Mouse (Mus musculus) midbrain, postnatal 0 days (tissue): ENCODE measurements at regions not wholly inside any gene's neighbourhood (a gene's known extent, or its start where the extent isn't known, plus 50 kb on each side); places are given as distances from the start of the nearest gene placed in this dataset.

Experiments
- ATAC-seq: fragments of 200-750 bp; cut with Nextera tagmentation; 2 replicates; pipeline ENCODE4 v1.8.0; 2017; ENCODE audit warnings: moderate number of reproducible peaks, mild to moderate bottlenecking, moderate TSS enrichment, moderate library complexity; ENCODE audit not compliant: low FRiP score
- DNase-seq: peaks from one replicate; pipeline ENCODE4 v3.0.0-alpha.2; 2015; ENCODE audit warnings: low spot score
- H3K27ac ChIP-seq: fragments of 300-500 bp; sonication (generic); 2 replicates; pipeline ENCODE4 v1.5.1; 2014; ENCODE audit warnings: low read depth, mild to moderate bottlenecking, low read length, mixed read lengths
- H3K27me3 ChIP-seq: fragments of 300-500 bp; sonication (generic); 2 replicates; pipeline ENCODE4 v1.6.1; 2014; ENCODE audit warnings: low read length, control low read depth, mixed read lengths; ENCODE audit not compliant: insufficient read depth
- H3K36me3 ChIP-seq: fragments of 300-500 bp; sonication (generic); 2 replicates; pipeline ENCODE4 v1.6.1; 2014; ENCODE audit warnings: low read length, control low read depth, mixed read lengths; ENCODE audit not compliant: insufficient read depth
- H3K4me1 ChIP-seq: fragments of 300-500 bp; sonication (generic); 2 replicates; pipeline ENCODE4 v1.6.1; 2014; ENCODE audit warnings: mild to moderate bottlenecking, control low read depth, antibody characterized with exemption, low read length, mixed read lengths; ENCODE audit not compliant: insufficient read depth
- H3K4me2 ChIP-seq: fragments of 300-500 bp; sonication (generic); 2 replicates; pipeline ENCODE4 v1.6.1; 2014; ENCODE audit warnings: low read depth, mild to moderate bottlenecking, low read length, mixed read lengths; ENCODE audit not compliant: poor library complexity, severe bottlenecking
- H3K4me3 ChIP-seq: fragments of 300-500 bp; sonication (generic); 2 replicates; pipeline ENCODE4 v1.5.1; 2014; ENCODE audit warnings: low read depth, mild to moderate bottlenecking, low read length, moderate library complexity
- H3K9ac ChIP-seq: fragments of 300-500 bp; sonication (generic); replicated peaks from 2 replicates; pipeline ENCODE4 v1.6.1; 2014; ENCODE audit warnings: mild to moderate bottlenecking, low read length, moderate library complexity, mixed read lengths; ENCODE audit not compliant: poor library complexity, severe bottlenecking
- H3K9me3 ChIP-seq: fragments of 300-500 bp; sonication (generic); 2 replicates; pipeline ENCODE4 v1.6.1; 2016; ENCODE audit warnings: low read length, control low read depth
- CTCF ChIP-seq: IDR thresholded peaks from 2 replicates; pipeline ENCODE4 v1.5.1; 2016; ENCODE audit warnings: antibody characterized with exemption, mild to moderate bottlenecking
- WGBS: fragments of 180-500 bp; shearing (Covaris S2); extraction: QIAGEN DNeasy Blood & Tissue Kit; methylation state at CpG from one replicate; pipeline ENCODE4 v1.1.7; 2014; 5-methylcytosine and 5-hydroxymethylcytosine counted together

- TF ChIP-seq CTCF = no peak
These were observed 57.7 kb upstream of the Pdk4 start for GRCm38 (mm10) chr6:5553703-5554394.

GRCm38 (mm10) chr6:5550067-5550466 is 54.0 kb upstream of the Pdk4 start:
- no peak for TF ChIP-seq CTCF
- Histone ChIP-seq H3K9ac (no peak overlapping the region), H3K4me2 (no peak overlapping the region), H3K36me3 (no peaks in the 10 kb centered on the region), H3K27me3 (no peaks in the 10 kb centered on the region), H3K27ac (no peak overlapping the region), H3K4me3 (no peak overlapping the region), H3K9me3 (no peaks in the 10 kb centered on the region), H3K4me1 (no peaks in the 10 kb centered on the region)
- DNase-seq = no peak
- ATAC-seq = no peak
- 82% methylated on average over 1 of the region's 1 CpGs for whole genome bisulfite sequencing

More at GRCm38 (mm10) chr6:5553703-5554394, 57.7 kb upstream of the Pdk4 start:
- Histone ChIP-seq H3K4me1 (no peaks in the 10 kb centered on the region), H3K27me3 (no peaks in the 10 kb centered on the region), H3K9ac (no peak overlapping the region), H3K27ac (no peak overlapping the region), H3K4me2 (no peak overlapping the region), H3K36me3 (no peaks in the 10 kb centered on the region), H3K9me3 (no peaks in the 10 kb centered on the region), H3K4me3 (no peak overlapping the region)
- 69% methylated on average over 4 of the region's 4 CpGs for WGBS
- ATAC-seq (no peak), DNase-seq (no peak)
